Mouse (Mus musculus): ENCODE data around the gene Defb9.
"Not testable (repeated sequence)": the region's sequence is repeated elsewhere in the genome, so short reads cannot be mapped to it uniquely, and the experiment has no call there.

The Defb9 gene

GRCm38 (mm10) chr8:21885321-21885720 is at the start of gene Defb9:
Gene Defb9, minus strand, starts transcription at chr8:21885421.
- not testable (repeated sequence) for TF ChIP-seq GATA4 (IDR thresholded peaks at IDR 0.05; ENCODE audit: insufficient replicate concordance, low read length)

GRCm38 (mm10) chr8:21932610-21933009 is 47.4 kb upstream of the Defb9 start, which contains the start of gene Defb15:
Gene Defb15, minus strand, starts transcription at chr8:21932710.
- TF ChIP-seq GATA4 (IDR thresholded peaks at IDR 0.05; ENCODE audit: insufficient replicate concordance, low read length), result no peak

- TF ChIP-seq GATA4 (IDR thresholded peaks at IDR 0.05; ENCODE audit: insufficient replicate concordance, low read length), result no peak
Observed at GRCm38 (mm10) chr8:21915625-21916024, 30.4 kb upstream of the Defb9 start.

- TF ChIP-seq GATA4 (IDR thresholded peaks at IDR 0.05; ENCODE audit: insufficient replicate concordance, low read length), result no peak
Observed at GRCm38 (mm10) chr8:21912554-21912953, 27.3 kb upstream of the Defb9 start.

- TF ChIP-seq GATA4 (IDR thresholded peaks at IDR 0.05; ENCODE audit: insufficient replicate concordance, low read length), result no peak
Observed at GRCm38 (mm10) chr8:21911931-21912330, 26.7 kb upstream of the Defb9 start.

GRCm38 (mm10) chr8:21906290-21906689 is 21.1 kb upstream of the Defb9 start, which contains the start of gene Defb11:
Gene Defb11, minus strand, starts transcription at chr8:21906412.
- TF ChIP-seq GATA4 (IDR thresholded peaks at IDR 0.05; ENCODE audit: insufficient replicate concordance, low read length), result not testable (repeated sequence)

GRCm38 (mm10) chr8:21858586-21858985 is 26.6 kb downstream of the Defb9 start, which contains the start of gene Defb10:
Gene Defb10, plus strand, starts transcription at chr8:21858901.
- not testable (repeated sequence) for TF ChIP-seq GATA4 (IDR thresholded peaks at IDR 0.05; ENCODE audit: insufficient replicate concordance, low read length)
